Mouse (Mus musculus): ENCODE measurements at regions not wholly inside any gene's neighbourhood (a gene's known extent, or its start where the extent isn't known, plus 50 kb on each side); places are given as distances from the start of the nearest gene placed in this dataset.

- 91% methylated on average over 9 of the region's 9 CpGs for WGBS
- no peak for TF ChIP-seq CTCF (IDR thresholded peaks at IDR 0.05; ENCODE audit: low read depth, low read length)
- no peak for TF ChIP-seq POLR2A (IDR thresholded peaks at IDR 0.05; ENCODE audit: extremely low read depth, insufficient read depth, low read length)
- H3K36me3 ChIP-seq (ENCODE audit: control insufficient read depth, insufficient read depth, low read length) = no peaks in the 10 kb centered on the region
- H3K79me2 ChIP-seq (ENCODE audit: control insufficient read depth, insufficient read depth, low read length) = no peaks in the 10 kb centered on the region
- no peak overlapping the region for H3K4me3 ChIP-seq (ENCODE audit: insufficient read depth, low read depth, low read length)
- no peaks in the 10 kb centered on the region for H3K4me1 ChIP-seq (ENCODE audit: control insufficient read depth, insufficient read depth, low read length)
- no peak overlapping the region for H3K9ac ChIP-seq (ENCODE audit: low read depth, low read length)
- no peaks in the 10 kb centered on the region; the same call in 1 of the 2 replicates for H3K27me3 ChIP-seq (ENCODE audit: control insufficient read depth, insufficient read depth, low read length)
- no peak for DNase-seq (ENCODE audit: extremely low read depth, low read depth, low spot score)
- H3K27ac ChIP-seq (replicated peaks; ENCODE audit: insufficient read depth, low read depth, low read length) = no peak overlapping the region
Observed at GRCm38 (mm10) chr4:148723208-148723607, 80.1 kb downstream of the Gm572 start.

DNA sequence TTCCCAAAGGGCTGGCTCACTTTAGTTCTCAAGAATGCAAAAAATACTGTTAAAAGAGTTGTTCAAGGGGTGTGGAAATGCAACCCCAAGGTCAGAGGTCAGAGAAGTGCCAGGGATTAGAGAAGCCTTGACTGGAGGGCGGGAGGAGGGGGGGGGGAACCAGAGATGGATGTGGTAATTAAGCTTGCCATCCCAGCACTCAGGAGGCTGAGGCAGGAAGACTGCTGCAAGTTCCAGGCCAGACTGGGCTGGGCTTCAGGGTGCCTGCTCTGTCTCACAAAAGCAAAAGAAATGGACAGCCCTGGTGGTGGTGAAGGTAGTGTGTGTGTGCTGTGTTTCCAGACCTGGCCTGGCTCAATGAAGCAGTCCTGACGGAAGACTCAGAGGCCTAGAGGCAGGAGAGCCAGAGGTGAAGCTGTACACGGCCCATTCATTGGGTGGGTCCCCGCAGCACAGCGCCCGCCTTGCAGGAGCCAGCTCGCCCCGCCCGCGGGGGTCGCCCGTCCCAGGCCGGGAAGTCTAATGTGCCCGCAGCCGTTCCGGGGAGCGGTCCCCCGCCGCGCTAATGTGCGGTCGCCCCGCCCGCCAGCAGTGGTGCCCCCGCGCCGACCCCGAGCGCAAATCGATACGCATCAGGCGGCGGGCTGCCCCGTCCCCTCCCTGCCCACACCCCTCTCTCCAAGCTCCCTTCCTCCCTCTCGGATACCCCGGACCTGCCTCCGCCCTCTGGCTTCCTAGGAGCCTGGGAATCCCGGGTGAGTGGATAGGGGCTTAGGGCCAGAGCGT lies 80.1 kb upstream of the Casz1 start:
- DNase-seq (ENCODE audit: extremely low read depth, low read depth, low spot score) = no peak
- no peak overlapping the region for H3K27ac ChIP-seq (replicated peaks; ENCODE audit: insufficient read depth, low read depth, low read length)
- no peak overlapping the region for H3K9ac ChIP-seq (ENCODE audit: low read depth, low read length)
- TF ChIP-seq CTCF (IDR thresholded peaks at IDR 0.05; ENCODE audit: low read depth, low read length) (no peak), POLR2A (IDR thresholded peaks at IDR 0.05; ENCODE audit: extremely low read depth, insufficient read depth, low read length) (no peak)
- no peak overlapping the region for H3K4me3 ChIP-seq (ENCODE audit: insufficient read depth, low read depth, low read length)
- no peaks in the 10 kb centered on the region for H3K79me2 ChIP-seq (ENCODE audit: control insufficient read depth, insufficient read depth, low read length)
- H3K27me3 ChIP-seq (ENCODE audit: control insufficient read depth, insufficient read depth, low read length) = no peaks in the 10 kb centered on the region; the same call in 1 of the 2 replicates
- H3K36me3 ChIP-seq (ENCODE audit: control insufficient read depth, insufficient read depth, low read length) = no peaks in the 10 kb centered on the region
- H3K4me1 ChIP-seq (ENCODE audit: control insufficient read depth, insufficient read depth, low read length) = no peaks in the 10 kb centered on the region
- WGBS = 23% methylated on average over 39 of the region's 39 CpGs

DNA sequence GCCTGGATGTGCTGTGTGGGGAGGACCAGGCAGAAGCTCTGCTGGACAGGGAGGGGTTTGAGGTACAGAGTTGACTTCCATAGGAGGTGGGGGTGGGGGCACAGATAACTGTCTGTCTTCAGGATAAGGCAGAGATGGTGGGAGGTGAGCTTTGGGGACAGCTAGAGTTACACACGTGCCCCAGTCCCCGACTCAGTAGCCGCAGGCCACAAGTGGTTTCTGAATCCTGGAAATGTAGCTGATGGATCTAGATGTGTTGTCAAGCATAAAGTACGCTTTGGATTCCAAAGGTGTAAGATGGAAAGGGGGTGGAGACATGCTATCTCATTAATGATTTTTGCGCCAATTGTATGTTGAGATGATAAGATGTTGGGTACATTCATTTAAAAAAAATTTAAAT lies 75.4 kb upstream of the Casz1 start:
- no peak overlapping the region for H3K27ac ChIP-seq (replicated peaks; ENCODE audit: insufficient read depth, low read depth, low read length)
- H3K4me3 ChIP-seq (ENCODE audit: insufficient read depth, low read depth, low read length) = no peak overlapping the region
- 90% methylated on average over 5 of the region's 5 CpGs for WGBS
- no peaks in the 10 kb centered on the region for H3K4me1 ChIP-seq (ENCODE audit: control insufficient read depth, insufficient read depth, low read length)
- H3K27me3 ChIP-seq (ENCODE audit: control insufficient read depth, insufficient read depth, low read length) = no peaks in the 10 kb centered on the region; the same call in 1 of the 2 replicates
- no peak for DNase-seq (ENCODE audit: extremely low read depth, low read depth, low spot score)
- H3K79me2 ChIP-seq (ENCODE audit: control insufficient read depth, insufficient read depth, low read length) = no peaks in the 10 kb centered on the region
- TF ChIP-seq POLR2A (IDR thresholded peaks at IDR 0.05; ENCODE audit: extremely low read depth, insufficient read depth, low read length) = no peak
- TF ChIP-seq CTCF (IDR thresholded peaks at IDR 0.05; ENCODE audit: low read depth, low read length) = no peak
- H3K9ac ChIP-seq (ENCODE audit: low read depth, low read length) = no peak overlapping the region
- no peaks in the 10 kb centered on the region for H3K36me3 ChIP-seq (ENCODE audit: control insufficient read depth, insufficient read depth, low read length)

DNA sequence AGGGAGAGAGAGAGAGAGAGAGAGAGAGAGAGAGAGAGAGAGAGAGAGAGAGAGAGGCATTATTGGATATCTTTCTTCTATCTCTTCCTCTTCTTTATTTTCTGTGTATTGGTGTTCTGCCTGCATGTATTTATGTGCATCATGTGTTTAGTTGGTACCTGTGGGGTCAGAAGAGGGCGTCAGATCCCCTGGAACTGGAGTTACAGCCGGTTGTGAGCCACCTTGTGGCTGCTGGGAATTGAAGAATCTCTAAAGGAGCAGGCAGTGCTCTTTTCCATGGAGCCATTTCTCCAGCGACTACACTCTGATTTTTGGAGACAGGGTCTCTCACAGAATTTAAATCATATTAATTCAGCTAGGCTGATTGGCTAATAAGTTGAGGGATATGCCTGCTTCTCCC lies 72.6 kb upstream of the Casz1 start:
- WGBS = 69% methylated on average over 3 of the region's 3 CpGs
- Histone ChIP-seq H3K79me2 (ENCODE audit: control insufficient read depth, insufficient read depth, low read length) (no peaks in the 10 kb centered on the region), H3K9ac (ENCODE audit: low read depth, low read length) (no peak overlapping the region), H3K36me3 (ENCODE audit: control insufficient read depth, insufficient read depth, low read length) (no peaks in the 10 kb centered on the region), H3K27ac (replicated peaks; ENCODE audit: insufficient read depth, low read depth, low read length) (no peak overlapping the region), H3K27me3 (ENCODE audit: control insufficient read depth, insufficient read depth, low read length) (no peaks in the 10 kb centered on the region), H3K4me1 (ENCODE audit: control insufficient read depth, insufficient read depth, low read length) (no peaks in the 10 kb centered on the region), H3K4me3 (ENCODE audit: insufficient read depth, low read depth, low read length) (no peak overlapping the region)
- no peak for TF ChIP-seq POLR2A (IDR thresholded peaks at IDR 0.05; ENCODE audit: extremely low read depth, insufficient read depth, low read length)
- no peak for TF ChIP-seq CTCF (IDR thresholded peaks at IDR 0.05; ENCODE audit: low read depth, low read length)
- DNase-seq (ENCODE audit: extremely low read depth, low read depth, low spot score) = no peak

DNA sequence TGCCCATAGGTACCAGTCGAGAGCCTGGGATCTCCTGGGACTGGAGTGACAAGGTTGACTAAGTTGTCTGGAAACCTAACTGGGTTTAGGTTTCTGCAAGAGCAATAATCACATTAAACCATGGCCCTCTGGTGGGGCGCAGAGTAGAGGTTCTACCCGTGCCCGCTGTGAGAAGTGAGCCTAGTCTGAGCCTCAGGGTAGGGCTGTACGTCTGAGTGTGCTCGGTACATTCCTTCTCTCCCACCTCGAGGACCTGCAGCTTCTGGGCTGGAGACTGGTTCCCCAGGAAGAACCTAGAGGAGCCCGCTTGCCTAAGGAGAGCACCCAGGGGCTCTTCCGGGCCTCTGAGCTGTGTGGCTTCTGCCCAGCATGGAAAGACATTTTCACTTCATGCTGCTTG lies 70.2 kb upstream of the Casz1 start:
- no peak overlapping the region for H3K27ac ChIP-seq (replicated peaks; ENCODE audit: insufficient read depth, low read depth, low read length)
- H3K4me3 ChIP-seq (ENCODE audit: insufficient read depth, low read depth, low read length) = no peak overlapping the region
- H3K79me2 ChIP-seq (ENCODE audit: control insufficient read depth, insufficient read depth, low read length) = no peaks in the 10 kb centered on the region
- H3K4me1 ChIP-seq (ENCODE audit: control insufficient read depth, insufficient read depth, low read length) = no peaks in the 10 kb centered on the region
- H3K9ac ChIP-seq (ENCODE audit: low read depth, low read length) = no peak overlapping the region
- 89% methylated on average over 9 of the region's 9 CpGs for WGBS
- H3K36me3 ChIP-seq (ENCODE audit: control insufficient read depth, insufficient read depth, low read length) = no peaks in the 10 kb centered on the region
- no peak for TF ChIP-seq CTCF (IDR thresholded peaks at IDR 0.05; ENCODE audit: low read depth, low read length)
- H3K27me3 ChIP-seq (ENCODE audit: control insufficient read depth, insufficient read depth, low read length) = no peaks in the 10 kb centered on the region
- DNase-seq (ENCODE audit: extremely low read depth, low read depth, low spot score) = no peak

DNA sequence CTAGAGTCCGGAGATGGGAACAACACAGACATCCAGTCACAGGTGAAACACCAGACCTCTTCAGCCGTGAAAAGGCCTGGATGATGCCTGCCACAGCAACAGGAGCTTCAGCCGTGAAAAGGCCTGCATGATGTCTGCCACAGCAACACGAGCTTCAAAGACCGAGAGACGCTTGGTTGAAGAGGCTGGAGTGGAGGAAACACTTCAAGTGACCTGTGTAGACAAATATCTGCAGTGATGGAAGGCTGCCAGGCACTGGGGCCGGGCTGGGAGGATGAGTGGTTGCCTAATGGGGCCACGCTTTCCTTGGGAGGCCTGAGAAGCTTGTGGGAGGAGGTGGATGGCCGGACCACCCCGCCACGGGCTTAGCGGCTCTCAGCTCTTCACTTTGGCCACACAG lies 69.7 kb upstream of the Casz1 start:
- Histone ChIP-seq H3K27ac (replicated peaks; ENCODE audit: insufficient read depth, low read depth, low read length) (no peak overlapping the region), H3K27me3 (ENCODE audit: control insufficient read depth, insufficient read depth, low read length) (no peaks in the 10 kb centered on the region), H3K36me3 (ENCODE audit: control insufficient read depth, insufficient read depth, low read length) (no peaks in the 10 kb centered on the region), H3K9ac (ENCODE audit: low read depth, low read length) (no peak overlapping the region), H3K79me2 (ENCODE audit: control insufficient read depth, insufficient read depth, low read length) (no peaks in the 10 kb centered on the region), H3K4me1 (ENCODE audit: control insufficient read depth, insufficient read depth, low read length) (no peaks in the 10 kb centered on the region), H3K4me3 (ENCODE audit: insufficient read depth, low read depth, low read length) (no peak overlapping the region)
- DNase-seq (ENCODE audit: extremely low read depth, low read depth, low spot score) = no peak
- 81% methylated on average over 12 of the region's 12 CpGs for WGBS
- no peak for TF ChIP-seq CTCF (IDR thresholded peaks at IDR 0.05; ENCODE audit: low read depth, low read length)
- TF ChIP-seq POLR2A (IDR thresholded peaks at IDR 0.05; ENCODE audit: extremely low read depth, insufficient read depth, low read length) = no peak

Data from liver, adult 2 months (tissue).